Mouse (Mus musculus): Measurements from ENCODE around the gene Lpcat4. TPM values are rescaled to one million over a fixed set of nuclear protein-coding genes. Genes with fewer than 3 reads are reported as not detected.
A peak's percentile ranks its signal among the peaks of the same experiment; 100 is the strongest.

Lpcat4 gene
- polyA plus RNA-seq, 1 experiment from 2014 or later = 11.9 TPM

DNA sequence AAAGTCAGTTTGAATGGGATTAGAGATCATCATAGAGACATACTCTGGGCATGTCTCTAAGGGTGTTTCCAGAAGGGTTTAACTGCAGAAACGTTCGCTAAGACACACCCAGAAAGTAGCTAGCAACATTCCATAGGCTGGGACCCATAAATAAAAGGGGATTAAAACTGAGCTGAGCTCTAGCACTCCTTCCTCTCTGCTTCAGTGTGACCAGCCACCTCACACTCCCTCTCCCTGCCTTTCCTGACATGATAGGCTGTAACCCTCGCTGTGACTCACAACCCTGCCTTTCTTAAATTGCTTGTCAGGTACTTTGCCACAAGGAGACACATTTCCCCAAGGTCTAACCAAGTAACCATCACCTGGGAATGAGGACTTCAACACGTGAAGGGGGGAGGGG lies 1.3 kb upstream of the Lpcat4 start:
- Histone ChIP-seq H3K27ac (replicated peaks) (no peak overlapping the region), H3K9ac (replicated peaks) (no peak overlapping the region), H3K9me3 (no peaks in the 10 kb centered on the region), H3K4me3 (no peak overlapping the region), H3K4me1 (peaks cover 15% of the 10 kb centered on the region; the same call in 1 of the 2 replicates), H3K4me2 (replicated peaks) (no peak overlapping the region), H3K36me3 (no peaks in the 10 kb centered on the region), H3K27me3 (peaks cover 8% of the 10 kb centered on the region; the same call in 1 of the 2 replicates)
- 6% methylated on average over 4 of the region's 4 CpGs for WGBS
- ATAC-seq (ENCODE audit: low FRiP score, low read depth) = no peak

- Histone ChIP-seq H3K4me2 (replicated peaks) (peak overlapping the region; percentile 88), H3K27me3 (peaks cover 8% of the 10 kb centered on the region; the same call in 1 of the 2 replicates), H3K9me3 (no peaks in the 10 kb centered on the region), H3K9ac (replicated peaks) (peak overlapping the region; percentile 70), H3K4me1 (peaks cover 15% of the 10 kb centered on the region; the same call in 1 of the 2 replicates), H3K36me3 (0 out of 2 replicates have a peak, but pooled peaks cover 10% of the 10 kb centered on the region), H3K27ac (replicated peaks) (peak overlapping the region; percentile 98), H3K4me3 (peak overlapping the region; percentile 63)
- WGBS = 0% methylated on average over 28 of the region's 28 CpGs
- ATAC-seq (ENCODE audit: low FRiP score, low read depth) = peak; percentile 45
Observed at GRCm38 (mm10) chr2:112239935-112240721, 860 bp downstream of the Lpcat4 start.

DNA sequence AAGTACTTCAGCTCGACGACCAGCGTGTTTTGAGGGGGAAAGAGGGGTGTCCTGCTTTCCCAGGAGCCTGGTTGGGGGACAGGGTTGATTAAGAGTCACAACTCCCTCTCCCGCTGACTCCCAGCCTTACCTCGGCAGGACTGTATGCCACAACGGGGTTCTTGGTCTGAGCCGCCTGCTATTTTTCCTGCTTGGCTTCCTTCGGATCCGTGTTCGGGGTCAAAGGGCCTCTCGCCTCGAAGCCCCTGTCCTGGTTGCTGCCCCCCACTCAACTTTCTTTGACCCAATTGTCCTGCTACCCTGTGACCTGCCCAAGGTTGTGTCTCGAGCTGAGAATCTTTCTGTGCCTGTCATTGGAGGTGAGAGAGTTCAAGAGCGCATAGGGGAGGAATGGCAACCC lies 2.5 kb downstream of the Lpcat4 start:
- no peak for ATAC-seq (ENCODE audit: low FRiP score, low read depth)
- Histone ChIP-seq H3K9me3 (no peaks in the 10 kb centered on the region), H3K36me3 (peaks cover 17% of the 10 kb centered on the region), H3K4me2 (replicated peaks) (no peak overlapping the region), H3K4me3 (no peak overlapping the region), H3K27ac (replicated peaks) (no peak overlapping the region), H3K9ac (replicated peaks) (no peak overlapping the region), H3K27me3 (peaks cover 8% of the 10 kb centered on the region; the same call in 1 of the 2 replicates), H3K4me1 (peaks cover 15% of the 10 kb centered on the region; the same call in 1 of the 2 replicates)
- WGBS = 90% methylated on average over 14 of the region's 14 CpGs

GRCm38 (mm10) chr2:112245307-112245706 lies 6.0 kb downstream of the Lpcat4 start:
- Histone ChIP-seq H3K4me1 (peaks cover 7% of the 10 kb centered on the region; the same call in 1 of the 2 replicates), H3K9me3 (no peaks in the 10 kb centered on the region), H3K4me3 (no peak overlapping the region), H3K27me3 (no peaks in the 10 kb centered on the region), H3K4me2 (replicated peaks) (no peak overlapping the region), H3K27ac (replicated peaks) (no peak overlapping the region), H3K36me3 (peaks cover 17% of the 10 kb centered on the region), H3K9ac (replicated peaks) (no peak overlapping the region)
- no peak for ATAC-seq (ENCODE audit: low FRiP score, low read depth)
- 89% methylated on average over 5 of the region's 5 CpGs for WGBS

GRCm38 (mm10) chr2:112246193-112246592 lies 6.9 kb downstream of the Lpcat4 start:
- no peak for ATAC-seq (ENCODE audit: low FRiP score, low read depth)
- Histone ChIP-seq H3K9me3 (no peaks in the 10 kb centered on the region), H3K9ac (replicated peaks) (no peak overlapping the region), H3K4me1 (no peaks in the 10 kb centered on the region), H3K4me3 (no peak overlapping the region), H3K27me3 (no peaks in the 10 kb centered on the region), H3K27ac (replicated peaks) (no peak overlapping the region), H3K4me2 (replicated peaks) (no peak overlapping the region), H3K36me3 (peaks cover 17% of the 10 kb centered on the region)
- 89% methylated on average over 6 of the region's 6 CpGs for WGBS

- Histone ChIP-seq H3K4me2 (replicated peaks) (no peak overlapping the region), H3K9ac (replicated peaks) (no peak overlapping the region), H3K27me3 (no peaks in the 10 kb centered on the region), H3K27ac (replicated peaks) (no peak overlapping the region), H3K9me3 (no peaks in the 10 kb centered on the region), H3K36me3 (peaks cover 17% of the 10 kb centered on the region), H3K4me3 (no peak overlapping the region), H3K4me1 (no peaks in the 10 kb centered on the region)
- 87% methylated on average over 10 of the region's 10 CpGs for WGBS
- ATAC-seq (ENCODE audit: low FRiP score, low read depth) = no peak
Observed at GRCm38 (mm10) chr2:112247323-112247722, 8.1 kb downstream of the Lpcat4 start.

DNA sequence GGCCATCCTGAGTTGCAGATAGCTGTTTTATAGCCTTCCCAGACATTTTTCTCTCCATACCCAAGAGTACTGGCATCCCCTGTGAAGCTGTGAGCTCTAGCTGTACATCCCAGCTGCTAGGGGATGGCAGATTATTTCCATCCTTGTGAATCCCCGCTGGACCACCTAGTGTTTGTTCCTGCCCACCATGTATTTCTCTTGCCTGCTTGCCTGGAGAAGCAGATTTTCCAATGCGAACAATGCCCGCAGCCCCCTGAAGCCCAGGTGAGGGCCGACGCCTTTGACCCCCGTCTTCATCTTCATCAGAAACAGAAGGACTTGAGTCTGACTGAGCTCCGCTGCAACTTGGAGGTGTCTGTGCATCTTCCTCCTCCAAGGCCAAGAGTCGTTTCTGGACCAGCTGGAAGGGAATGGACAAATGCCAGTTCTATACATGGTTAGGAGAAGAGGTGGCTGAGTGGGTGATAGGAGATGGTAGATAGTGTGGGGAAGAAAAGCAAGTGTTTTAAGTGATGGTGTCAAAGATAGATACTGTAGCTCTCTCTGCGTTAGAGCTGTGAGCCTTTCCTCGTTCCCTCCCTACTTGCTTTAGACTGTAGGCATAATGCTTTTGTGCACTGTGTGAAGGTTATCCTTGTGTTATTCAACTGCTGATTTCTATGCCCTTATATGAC lies 10.6 kb downstream of the Lpcat4 start:
- ATAC-seq (ENCODE audit: low FRiP score, low read depth) = no peak
- Histone ChIP-seq H3K4me2 (replicated peaks) (no peak overlapping the region), H3K36me3 (peaks cover 8% of the 10 kb centered on the region), H3K27ac (replicated peaks) (no peak overlapping the region), H3K9ac (replicated peaks) (no peak overlapping the region), H3K27me3 (no peaks in the 10 kb centered on the region), H3K4me3 (no peak overlapping the region), H3K9me3 (no peaks in the 10 kb centered on the region), H3K4me1 (no peaks in the 10 kb centered on the region)
- WGBS = 87% methylated on average over 10 of the region's 10 CpGs

DNA sequence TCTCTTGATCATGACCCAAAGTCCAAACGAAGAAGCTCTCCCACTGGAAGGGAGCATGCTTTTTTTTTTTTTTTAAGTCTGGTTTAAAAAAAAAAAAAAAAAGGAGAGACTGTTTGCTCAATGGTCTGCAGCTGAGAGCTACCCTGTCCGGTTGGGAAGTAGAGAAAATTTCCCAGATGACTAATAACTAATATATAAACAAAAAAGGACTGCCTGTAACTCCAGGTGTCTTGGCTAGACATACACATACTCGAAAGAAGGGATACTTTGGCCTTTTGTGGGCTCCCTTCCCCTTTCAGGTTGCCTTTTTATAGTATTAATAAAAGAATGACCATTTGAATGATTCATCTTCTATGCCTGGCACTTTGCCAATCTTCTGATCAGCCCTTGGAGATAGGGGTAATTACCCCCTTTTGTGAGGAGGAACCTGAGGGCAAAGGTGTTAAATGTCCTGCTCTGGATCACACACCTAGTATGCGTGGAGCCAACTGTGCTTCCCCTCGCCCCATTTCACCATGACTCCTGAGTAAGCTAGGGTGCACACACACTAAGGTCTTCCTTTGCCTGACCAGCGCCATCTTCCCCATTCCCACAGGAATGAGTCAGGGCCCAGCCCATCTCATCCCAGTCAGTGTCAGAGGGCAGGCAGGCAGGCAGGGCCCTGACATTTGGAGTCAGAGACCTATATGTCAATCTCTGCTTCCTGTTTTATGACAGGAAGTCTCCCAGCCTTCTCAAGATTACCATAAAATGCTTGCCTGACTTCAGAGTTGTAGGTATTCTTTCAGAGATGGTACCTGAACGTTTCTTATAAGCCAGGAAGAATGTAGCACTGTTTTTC lies 15.6 kb downstream of the Lpcat4 start:
- Histone ChIP-seq H3K4me2 (replicated peaks) (no peak overlapping the region), H3K27ac (replicated peaks) (no peak overlapping the region), H3K27me3 (no peaks in the 10 kb centered on the region), H3K9ac (replicated peaks) (no peak overlapping the region), H3K9me3 (no peaks in the 10 kb centered on the region), H3K4me3 (no peak overlapping the region), H3K4me1 (no peaks in the 10 kb centered on the region), H3K36me3 (no peaks in the 10 kb centered on the region)
- no peak for ATAC-seq (ENCODE audit: low FRiP score, low read depth)
- 70% methylated on average over 7 of the region's 7 CpGs for WGBS

- ATAC-seq (ENCODE audit: low FRiP score, low read depth) = no peak
- Histone ChIP-seq H3K9me3 (no peaks in the 10 kb centered on the region), H3K4me1 (peaks cover 10% of the 10 kb centered on the region), H3K4me3 (no peak within 1 kb of the TSS), H3K4me2 (replicated peaks) (no peak within 1 kb of the TSS), H3K27ac (replicated peaks) (no peak within 1 kb of the TSS), H3K36me3 (no peaks in the 10 kb centered on the region), H3K9ac (replicated peaks) (no peak within 1 kb of the TSS), H3K27me3 (no peaks in the 10 kb centered on the region)
- WGBS = 73% methylated on average over 10 of the region's 10 CpGs
Observed at GRCm38 (mm10) chr2:112259241-112259962, 20.1 kb downstream of the Lpcat4 start, which contains the start of gene Nutm1. Gene Nutm1 (minus strand): TSS chr2:112259291.

DNA sequence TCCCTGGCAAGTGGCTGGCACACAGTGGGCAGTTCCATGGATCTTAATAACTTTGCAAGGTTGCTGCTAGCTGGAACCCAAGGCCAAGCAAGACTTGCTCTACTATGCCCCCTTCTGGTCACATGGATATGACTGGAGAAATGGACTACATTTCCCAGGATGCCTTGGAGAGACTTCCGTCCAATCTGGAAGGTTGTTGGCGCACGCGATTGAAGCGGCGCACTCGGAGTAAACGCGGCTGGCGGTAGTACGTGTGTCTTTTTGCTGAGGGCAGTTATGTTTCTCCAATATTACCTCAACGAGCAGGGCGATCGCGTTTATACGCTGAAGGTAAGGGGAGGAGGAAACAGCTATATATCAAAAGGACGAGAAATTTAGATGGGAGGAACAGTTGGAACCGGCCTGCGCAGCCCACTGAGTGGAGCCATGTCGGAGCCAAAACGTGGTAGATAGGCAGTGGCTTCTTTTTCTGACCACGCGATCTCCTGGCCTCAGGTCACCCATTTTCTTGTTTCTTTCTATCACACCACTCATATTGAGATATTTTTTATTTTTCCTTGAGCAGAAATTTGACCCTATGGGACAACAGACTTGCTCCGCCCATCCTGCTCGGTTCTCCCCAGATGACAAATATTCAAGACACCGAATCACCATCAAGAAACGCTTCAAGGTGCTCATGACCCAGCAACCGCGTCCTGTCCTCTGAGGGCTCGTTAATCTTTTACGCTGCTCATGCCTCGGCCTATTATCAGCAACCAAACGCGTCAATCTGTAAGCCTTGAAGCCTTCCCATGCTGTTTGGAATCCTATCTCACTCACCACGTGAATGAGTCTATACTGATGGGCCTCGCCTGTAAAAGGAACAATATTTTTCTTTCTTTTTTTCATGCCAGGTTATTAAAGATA lies 22.7 kb downstream of the Lpcat4 start, which contains the start of gene Nop10:
Gene Nop10, plus strand, starts transcription at position 179 of the 906 bp plus-strand sequence.
- peak; percentile 62 for ATAC-seq (ENCODE audit: low FRiP score, low read depth)
- Histone ChIP-seq H3K4me2 (replicated peaks) (peak within 1 kb of the TSS; percentile 57), H3K4me1 (peaks cover 19% of the 10 kb centered on the region), H3K27me3 (no peaks in the 10 kb centered on the region), H3K9ac (replicated peaks) (peak within 1 kb of the TSS; percentile 65), H3K36me3 (no peaks in the 10 kb centered on the region), H3K27ac (replicated peaks) (no peak within 1 kb of the TSS; the same call in 1 of the 2 replicates), H3K4me3 (peak within 1 kb of the TSS; percentile 56), H3K9me3 (no peaks in the 10 kb centered on the region)
- under 1% methylated on average over 36 of the region's 36 CpGs for WGBS

All from midbrain, embryonic 12.5 days (tissue).